Mouse (Mus musculus): ENCODE data around the gene Sltm.
A peak's percentile ranks its signal among the peaks of the same experiment; 100 is the strongest.
"Not testable (repeated sequence)": the region's sequence is repeated elsewhere in the genome, so short reads cannot be mapped to it uniquely, and the experiment has no call there.

The Sltm gene

GRCm38 (mm10) chr9:70542305-70543041 is at the start of gene Sltm:
Gene Sltm (plus strand): TSS chr9:70542754.
- peak; percentile 98 for DNase-seq (ENCODE audit: low spot score in 2 of 2)

DNA sequence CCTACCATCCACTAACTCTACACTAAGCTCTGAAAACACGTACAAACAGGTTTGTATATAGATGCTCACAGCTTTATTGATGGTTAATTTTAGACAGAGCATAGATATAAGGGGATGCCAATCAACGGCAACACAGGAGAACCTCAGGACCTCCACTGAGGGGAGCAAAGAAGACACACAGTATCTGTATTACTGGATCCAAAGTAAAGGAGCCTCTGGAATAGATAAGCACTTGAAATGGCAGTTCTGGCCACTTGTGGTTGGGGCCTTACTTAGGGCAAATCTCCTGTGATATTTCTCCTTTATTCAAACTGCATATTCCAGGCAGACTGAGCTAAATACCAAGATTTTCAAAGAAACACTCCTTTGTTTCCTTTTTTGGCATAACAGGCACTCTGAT is 49.5 kb upstream of the Sltm start:
- DNase-seq (ENCODE audit: low spot score in 2 of 2) = no peak

DNA sequence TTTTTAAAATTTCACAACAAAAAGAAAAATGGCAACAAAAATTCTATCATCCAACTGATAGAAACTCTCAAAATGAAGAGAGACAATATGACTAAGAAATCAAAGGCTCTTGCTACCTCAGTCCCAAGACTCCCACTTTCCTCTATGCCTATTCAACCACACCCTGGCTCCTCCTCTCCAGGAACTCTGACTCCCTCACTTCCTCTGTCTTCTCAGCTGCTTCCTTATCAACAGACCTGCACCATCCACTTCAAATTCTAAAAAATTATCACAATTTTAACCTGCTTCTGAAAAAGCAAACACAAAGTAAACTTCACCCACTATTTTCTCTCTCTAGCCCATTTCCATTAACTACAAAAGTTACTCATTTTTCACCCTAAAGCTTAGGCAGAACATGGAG is 45.6 kb upstream of the Sltm start:
- no peak for DNase-seq (ENCODE audit: low spot score in 2 of 2)

DNA sequence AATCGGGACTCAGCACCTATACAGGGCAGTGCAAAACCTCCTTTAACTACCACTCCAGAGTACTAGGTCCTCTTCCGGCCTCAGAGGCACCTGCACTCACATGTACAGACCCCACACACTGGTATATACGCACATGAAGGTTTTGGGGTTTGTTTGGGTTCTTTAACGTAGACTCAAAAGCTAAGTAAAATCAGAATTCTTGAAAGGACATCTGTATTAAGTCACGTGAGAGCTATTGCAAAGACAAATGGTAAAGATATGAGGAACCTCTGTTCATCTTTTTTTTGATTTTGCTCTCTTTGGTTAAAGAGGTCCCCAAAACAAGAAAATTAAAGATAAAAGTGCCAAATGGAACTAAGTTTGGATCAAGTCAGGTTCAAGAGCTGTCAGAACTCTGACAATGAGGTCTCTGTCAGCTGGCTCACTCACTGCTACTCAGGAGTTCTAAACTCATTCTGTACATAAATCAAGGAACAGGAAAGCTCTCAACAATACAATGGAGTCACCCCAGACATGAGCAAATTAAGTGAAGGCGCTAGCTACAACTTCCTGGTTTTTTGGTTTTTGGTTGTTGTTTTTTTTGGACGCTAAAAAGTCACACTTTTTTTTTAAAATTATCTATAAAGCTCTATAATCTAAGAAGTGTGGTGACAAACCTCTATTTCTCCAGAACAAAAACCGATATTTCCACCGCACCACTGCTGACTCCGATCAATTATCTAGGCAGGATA is 40.1 kb upstream of the Sltm start:
- DNase-seq (ENCODE audit: low spot score in 2 of 2) = no peak

DNA sequence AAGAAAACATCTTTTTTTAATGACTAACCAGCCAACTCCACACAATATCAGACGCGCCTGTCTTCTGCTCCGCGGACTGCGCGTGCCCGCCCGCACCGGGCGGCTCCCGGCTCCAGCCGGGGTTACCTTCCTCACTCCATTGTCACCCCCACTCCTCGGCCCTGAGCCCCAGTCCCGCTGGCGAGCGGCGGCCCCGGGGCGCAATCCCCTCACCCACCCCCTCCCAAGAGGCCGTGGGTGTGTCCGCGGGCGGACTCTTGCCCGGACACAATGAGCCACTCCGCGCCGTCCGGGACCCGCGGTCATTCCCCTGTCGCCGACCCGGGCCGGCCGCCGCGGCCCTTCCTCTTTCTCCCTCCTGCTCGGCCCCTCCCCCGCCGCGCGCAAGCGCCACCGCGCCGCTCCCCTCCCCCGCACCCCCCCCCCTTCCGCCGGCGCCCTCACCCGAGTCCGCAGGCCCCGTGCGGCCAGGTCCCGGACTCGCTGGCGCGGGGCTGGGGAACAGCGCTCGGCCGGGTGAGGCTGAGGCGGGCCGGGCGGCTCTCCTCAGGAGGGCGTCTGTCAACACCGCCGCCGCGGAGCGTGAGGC is 39.4 kb upstream of the Sltm start:
- DNase-seq (ENCODE audit: low spot score in 2 of 2) = peak in 1 of 2 experiments; percentile 69

DNA sequence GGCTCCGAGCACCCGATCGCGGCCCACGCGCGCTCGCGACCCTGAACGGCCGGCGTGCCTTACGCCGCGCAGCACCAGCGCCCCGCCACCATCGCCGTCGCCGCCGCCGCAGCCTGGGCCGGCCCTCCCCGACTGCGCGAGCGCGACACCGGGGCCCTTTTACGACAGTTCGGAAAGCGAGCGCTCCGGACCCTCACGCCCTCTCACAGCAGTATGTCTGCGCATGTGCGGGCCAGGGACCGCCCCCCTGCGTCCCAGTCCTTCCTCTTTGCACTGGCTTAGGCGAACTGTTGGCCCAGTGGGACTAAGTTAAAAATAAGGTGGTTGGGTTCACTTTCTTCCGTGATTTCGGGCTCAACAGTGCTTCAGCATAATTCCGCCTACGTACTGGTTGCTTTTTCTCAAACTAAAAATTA is 38.9 kb upstream of the Sltm start, which contains the start of gene Rnf111:
Rnf111 (minus strand) TSS at position 100 of the 416 bp plus-strand sequence.
- DNase-seq (ENCODE audit: low spot score in 2 of 2) = peak; percentile 98

GRCm38 (mm10) chr9:70506186-70506585 is 36.4 kb upstream of the Sltm start:
- DNase-seq (ENCODE audit: low spot score in 2 of 2) = no peak

GRCm38 (mm10) chr9:70506787-70507186 is 35.8 kb upstream of the Sltm start:
- no peak for DNase-seq (ENCODE audit: low spot score in 2 of 2)

GRCm38 (mm10) chr9:70509906-70510525 is 32.5 kb upstream of the Sltm start:
- DNase-seq (ENCODE audit: low spot score in 2 of 2) = peak in 1 of 2 experiments; percentile 22

DNA sequence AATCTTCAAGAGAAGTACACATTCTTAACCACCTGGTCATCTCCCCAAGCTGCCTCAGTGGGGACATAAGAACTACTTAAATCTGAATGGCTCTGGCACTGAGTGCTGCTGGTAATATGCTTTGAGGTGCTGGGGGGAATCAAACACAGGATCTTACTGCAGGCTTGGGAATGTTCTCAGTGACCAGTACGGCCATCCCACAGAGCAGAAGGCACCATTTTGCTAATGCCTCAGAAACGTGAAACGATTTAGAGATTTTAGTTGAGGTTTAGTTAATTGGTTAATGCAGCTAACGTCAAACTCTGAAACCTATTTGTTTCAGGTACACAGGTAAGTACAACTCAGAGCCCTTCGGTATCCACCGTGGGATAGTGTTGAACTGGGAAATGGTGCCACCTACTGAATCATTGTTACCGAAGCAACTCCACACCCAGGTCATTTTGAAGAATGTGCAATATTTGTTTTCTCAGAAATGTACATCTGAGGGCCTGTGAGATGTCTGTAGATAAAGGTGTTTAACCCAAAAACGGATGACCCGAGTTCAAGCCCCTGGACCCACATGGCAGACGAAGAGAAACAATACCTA is 31.5 kb upstream of the Sltm start:
- DNase-seq (ENCODE audit: low spot score in 2 of 2) = no peak

DNA sequence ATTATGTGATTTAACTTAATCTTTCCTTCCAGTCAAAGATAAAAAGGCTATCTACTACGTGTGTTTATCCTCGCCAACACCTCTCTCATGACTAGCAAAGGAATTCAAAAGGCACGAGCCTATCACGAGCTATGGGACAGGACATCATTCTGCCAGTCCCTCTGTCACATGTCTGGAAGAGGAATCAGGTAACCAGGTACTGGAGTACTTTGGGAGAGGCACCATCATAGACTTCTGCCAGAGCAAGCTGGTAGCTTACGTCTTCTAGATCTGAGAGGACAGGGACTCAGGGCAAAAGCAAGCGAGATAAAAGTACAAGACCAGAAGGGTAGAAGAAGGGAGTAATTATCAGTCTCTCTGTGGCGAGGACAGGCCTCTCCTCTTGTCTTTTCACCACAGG is 30.9 kb upstream of the Sltm start:
- no peak for DNase-seq (ENCODE audit: low spot score in 2 of 2)

GRCm38 (mm10) chr9:70520651-70521050 is 21.9 kb upstream of the Sltm start:
- DNase-seq (ENCODE audit: low spot score in 2 of 2) = no peak

DNA sequence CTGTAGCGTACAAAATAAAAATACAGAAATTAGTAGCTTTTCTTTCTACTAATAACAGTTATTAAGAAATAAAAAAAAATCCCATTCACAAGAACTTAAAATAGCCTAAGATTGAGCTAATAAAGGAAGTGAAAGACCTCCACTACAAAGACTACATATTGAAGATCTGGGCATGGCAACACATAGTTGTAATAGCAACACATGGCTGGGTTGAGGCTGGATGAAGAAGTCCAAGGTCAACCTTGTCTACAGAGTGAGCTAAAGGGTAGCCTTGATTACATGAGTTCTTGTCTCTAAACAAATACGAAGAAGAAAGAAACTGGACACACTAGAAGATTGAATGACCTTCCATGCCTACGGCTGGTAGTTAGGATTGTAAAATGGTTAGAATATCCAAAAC is 18.7 kb upstream of the Sltm start:
- no peak for DNase-seq (ENCODE audit: low spot score in 2 of 2)

- peak; percentile 77 to 79 for DNase-seq (ENCODE audit: low spot score in 2 of 2)
Measured at GRCm38 (mm10) chr9:70524366-70524765, 18.2 kb upstream of the Sltm start.

- DNase-seq (ENCODE audit: low spot score in 2 of 2) = no peak
Measured at GRCm38 (mm10) chr9:70533328-70533727, 9.2 kb upstream of the Sltm start.

DNA sequence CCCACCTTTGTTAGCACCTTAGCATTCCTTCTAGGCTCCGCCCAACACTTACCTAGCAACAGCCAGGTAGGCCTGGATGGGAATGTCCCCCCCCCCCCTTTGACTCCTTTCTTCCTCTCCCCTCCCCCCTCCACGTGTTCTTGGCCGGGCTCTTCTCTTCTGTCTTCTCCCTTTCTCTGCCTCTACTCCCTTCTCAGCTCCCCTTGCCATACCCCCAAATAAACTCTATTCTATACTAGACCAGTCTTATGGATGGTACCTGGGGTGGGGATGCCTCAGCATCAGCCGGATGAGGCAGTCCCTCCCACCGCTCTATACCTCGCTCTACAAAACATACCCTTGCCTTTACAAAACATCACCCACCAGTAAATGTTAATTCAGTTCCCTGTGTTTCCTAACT is 970 bp upstream of the Sltm start:
- DNase-seq (ENCODE audit: low spot score in 2 of 2) = no peak

DNA sequence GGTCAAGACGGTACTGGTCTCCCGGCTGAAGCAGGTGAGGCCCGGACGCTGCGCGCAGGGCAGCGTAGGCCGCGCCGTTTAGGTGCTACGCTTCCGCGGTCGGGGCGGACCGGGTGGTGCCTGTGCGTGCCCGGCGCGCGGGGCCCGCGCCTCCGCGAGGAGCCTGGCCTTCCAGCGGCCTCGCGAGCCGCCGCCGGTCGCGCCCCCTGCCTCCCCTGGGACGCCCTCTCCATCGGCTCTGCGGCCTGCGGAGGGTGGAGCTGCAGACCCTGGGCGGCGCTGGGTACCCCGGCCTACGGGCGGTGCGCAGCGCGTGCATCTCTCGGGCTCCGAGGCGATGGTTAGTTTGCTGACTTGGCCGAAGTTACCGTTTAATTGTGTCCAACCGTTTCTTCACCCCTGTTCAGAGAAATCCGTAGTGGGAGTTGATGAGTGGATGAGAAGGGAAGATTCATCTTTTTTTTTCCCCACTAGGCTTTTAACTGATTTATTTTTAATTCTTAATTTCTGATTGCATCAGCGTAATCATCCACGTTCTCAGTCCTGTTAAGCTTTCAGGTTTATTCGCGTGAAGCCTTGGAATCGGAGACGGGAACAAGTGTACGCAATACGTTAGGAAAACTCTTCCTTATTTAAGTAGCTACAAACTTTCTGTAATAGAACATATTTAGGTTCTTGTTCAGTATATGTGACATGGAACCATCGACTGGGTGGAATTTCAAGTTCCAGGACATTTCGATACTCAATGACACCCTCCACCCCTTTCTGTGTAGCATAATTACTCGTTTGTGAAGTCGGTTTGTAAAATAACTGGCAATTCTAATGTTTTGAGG is 710 bp downstream of the Sltm start:
- no peak for DNase-seq (ENCODE audit: low spot score in 2 of 2)

DNA sequence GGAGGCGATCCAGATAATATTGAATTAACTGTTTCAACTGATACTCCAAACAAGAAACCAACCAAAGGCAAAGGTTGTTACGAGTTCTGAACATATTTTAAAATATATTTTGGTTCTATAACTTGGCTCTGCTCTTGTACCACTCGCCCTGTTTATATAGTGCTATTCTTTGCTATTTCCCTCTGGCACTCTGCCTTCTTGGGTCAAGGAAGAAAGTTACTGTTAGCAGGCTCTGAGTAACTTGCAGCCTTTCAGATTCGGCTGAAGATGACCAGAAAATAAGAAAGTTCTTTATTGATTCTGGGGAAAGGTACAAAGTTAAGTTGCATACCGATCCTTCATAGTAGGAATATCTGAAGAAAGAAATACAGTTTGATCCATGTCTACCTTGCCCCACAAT is 1.4 kb downstream of the Sltm start:
- DNase-seq (ENCODE audit: low spot score in 2 of 2) = no peak

DNA sequence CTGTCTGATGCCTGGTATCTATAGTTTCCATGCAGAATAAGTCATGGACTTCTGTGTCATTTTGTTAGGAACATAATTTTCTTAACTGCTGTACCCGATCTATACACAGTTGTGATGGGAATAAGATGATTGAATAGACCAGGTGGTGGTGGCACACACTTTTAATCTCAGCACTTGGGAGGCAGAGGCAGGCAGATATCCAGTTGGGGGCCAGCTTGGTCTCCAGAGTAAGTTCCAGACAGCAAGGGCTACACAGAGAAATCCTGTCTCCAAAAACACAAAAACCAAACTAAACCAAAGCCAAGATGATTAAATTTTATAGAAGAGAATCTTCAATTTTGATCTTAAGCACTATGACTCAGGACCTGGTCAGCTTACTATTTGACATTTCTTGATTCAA is 2.3 kb downstream of the Sltm start:
- DNase-seq (ENCODE audit: low spot score in 2 of 2) = no peak

- not testable (repeated sequence) for DNase-seq (ENCODE audit: low spot score in 2 of 2)
Measured at GRCm38 (mm10) chr9:70546576-70546975, 4.0 kb downstream of the Sltm start.

DNA sequence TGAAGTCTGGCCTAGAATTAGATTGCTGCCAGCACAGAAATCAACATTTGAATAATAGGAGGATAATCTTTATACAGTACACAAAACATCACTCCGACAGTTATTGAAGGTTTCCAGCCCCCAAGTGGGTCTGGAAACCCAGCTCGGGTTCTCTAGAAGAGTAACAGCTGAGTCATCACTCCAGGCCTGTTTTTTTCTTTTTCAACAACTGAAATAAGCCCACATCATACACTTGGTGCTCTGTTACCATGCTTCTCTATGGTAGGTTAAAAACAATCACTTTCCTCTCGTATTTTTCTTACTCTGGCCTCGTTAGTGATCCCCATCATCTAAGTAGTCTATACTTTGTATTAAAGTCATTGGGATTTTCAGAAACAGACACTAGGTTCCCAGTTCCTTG is 5.8 kb downstream of the Sltm start:
- DNase-seq (ENCODE audit: low spot score in 2 of 2) = no peak
